Mouse (Mus musculus) embryonic stem cell, embryonic (primary cell): ENCODE measurements around the gene Eogt.

ENCODE experiments used
- CTCF ChIA-PET, 4 experiments: fragments of 300-600 bp in 2 of 4; fragments of 350-600 bp in 2 of 4; sonication (Branson Sonifier 250); formaldehyde crosslinking; loops; one replicate each; lab custom pipeline; 2022; ENCODE audit warnings: inconsistent platforms in 2 of 4; lab: Charles Lee
- POLR2A ChIA-PET, 4 experiments: fragments of 300-600 bp in 2 of 4; fragments of 350-600 bp in 2 of 4; sonication (Branson Sonifier 250); formaldehyde crosslinking; loops; one replicate each; lab custom pipeline; 2022; ENCODE audit warnings: antibody characterized with exemption in 4 of 4, inconsistent platforms in 1 of 4; lab: Charles Lee

Eogt gene

GRCm38 (mm10) chr6:97148383-97149251 lies at the start of gene Eogt:
Eogt (minus strand) TSS chr6:97149182.
- ChIA-PET POLR2A (interaction anchor here (0.7 to 3.3 kb wide), 35 partner anchors 9 to 372 kb away, joined by 3 to 30 read pairs (median 4); partner anchors contain the start of genes Tmf1 (in 3 of the 4), Uba3 (in 2 of the 4) and Arl6ip5 (in 1 of the 4)), CTCF (interaction anchor here (0.5 to 1.6 kb wide), 16 partner anchors 9 to 1297 kb away, joined by 3 to 7 read pairs (median 3); partner anchors contain the start of genes Uba3 (in 2 of the 4), Mitf (in 1 of the 4) and Tmf1 (in 1 of the 4))

- POLR2A ChIA-PET: interaction anchor here in 3 of 4 experiments (0.9 to 7.7 kb wide), 27 partner anchors 9 to 217 kb away, joined by 3 to 76 read pairs (median 6); partner anchors contain the start of genes Uba3 (in 3 of the 3), Arl6ip5 (in 2 of the 3) and Eogt (in 2 of the 3)
- CTCF ChIA-PET: no interaction called here
Observed at GRCm38 (mm10) chr6:97179367-97179828, 30.4 kb upstream of the Eogt start.

GRCm38 (mm10) chr6:97178491-97179366 lies 29.7 kb upstream of the Eogt start, which contains the start of gene Tmf1:
Tmf1 (minus strand) TSS chr6:97179122.
- ChIA-PET POLR2A (interaction anchor here in 3 of 4 experiments (0.5 to 7.7 kb wide), 30 partner anchors 8 to 218 kb away, joined by 3 to 76 read pairs (median 6); partner anchors contain the start of genes Eogt (in 3 of the 3), Uba3 (in 3 of the 3) and Arl6ip5 (in 1 of the 3)), CTCF (interaction anchor here in 1 of 4 experiments (1.5 kb wide), 1 partner anchor 30 kb away, joined by 4 read pairs; the partner anchor contains the start of gene Eogt)

GRCm38 (mm10) chr6:97175716-97176115 lies 26.7 kb upstream of the Eogt start:
- ChIA-PET POLR2A (interaction anchor here in 2 of 4 experiments (0.8 to 1.3 kb wide), 4 partner anchors 12 to 36 kb away, joined by 3 read pairs; no protein-coding TSS in a partner anchor), CTCF (no interaction called here)

- ChIA-PET POLR2A (interaction anchor here in 2 of 4 experiments (0.9 to 3.3 kb wide), 9 partner anchors 9 to 58 kb away, joined by 3 to 22 read pairs (median 4); partner anchors contain the start of genes Tmf1 (in 1 of the 2) and Uba3 (in 1 of the 2)), CTCF (interaction anchor here in 3 of 4 experiments (0.7 to 1.6 kb wide), 8 partner anchors 11 to 373 kb away, joined by 3 to 5 read pairs (median 3); partner anchors contain the start of genes Fam19a4 (in 1 of the 3) and Uba3 (in 1 of the 3))
Observed at GRCm38 (mm10) chr6:97150156-97150555, 1.2 kb upstream of the Eogt start.

- POLR2A ChIA-PET: interaction anchor here in 1 of 4 experiments (0.9 to 3.3 kb wide), 8 partner anchors 9 to 58 kb away, joined by 3 to 22 read pairs (median 4); partner anchors contain the start of genes Tmf1 and Uba3
- CTCF ChIA-PET: interaction anchor here in 3 of 4 experiments (0.6 to 1.6 kb wide), 7 partner anchors 11 to 373 kb away, joined by 3 to 5 read pairs (median 3); partner anchors contain the start of gene Uba3 (in 1 of the 3)
Observed at GRCm38 (mm10) chr6:97149721-97150120, 739 bp upstream of the Eogt start.

GRCm38 (mm10) chr6:97147755-97148382 lies 1.1 kb downstream of the Eogt start:
- ChIA-PET POLR2A (interaction anchor here (0.8 to 3.3 kb wide), 32 partner anchors 8 to 373 kb away, joined by 3 to 30 read pairs (median 5); partner anchors contain the start of genes Tmf1 (in 3 of the 4), Uba3 (in 2 of the 4) and Arl6ip5 (in 1 of the 4)), CTCF (interaction anchor here in 3 of 4 experiments (0.5 to 1.4 kb wide), 12 partner anchors 8 to 659 kb away, joined by 3 to 7 read pairs (median 4); partner anchors contain the start of genes Mitf (in 1 of the 3), Tmf1 (in 1 of the 3) and Uba3 (in 1 of the 3))

GRCm38 (mm10) chr6:97145156-97145555 lies 3.8 kb downstream of the Eogt start:
- ChIA-PET CTCF (interaction anchor here in 2 of 4 experiments (0.5 to 1.0 kb wide), 2 partner anchors 14 to 38 kb away, joined by 3 read pairs; no protein-coding TSS in a partner anchor), POLR2A (interaction anchor here in 1 of 4 experiments (1.4 kb wide), 1 partner anchor 60 kb away, joined by 5 read pairs; the partner anchor contains the start of gene Uba3)

GRCm38 (mm10) chr6:97144359-97144758 lies 4.6 kb downstream of the Eogt start:
- POLR2A ChIA-PET: interaction anchor here in 2 of 4 experiments (0.6 to 1.4 kb wide), 2 partner anchors 61 to 246 kb away, joined by 3 to 5 read pairs; partner anchors contain the start of gene Uba3 (in 1 of the 2)
- CTCF ChIA-PET: interaction anchor here in 1 of 4 experiments (1.0 kb wide), 1 partner anchor 14 kb away, joined by 3 read pairs; no protein-coding TSS in a partner anchor

GRCm38 (mm10) chr6:97142611-97143010 lies 6.4 kb downstream of the Eogt start:
- CTCF ChIA-PET: interaction anchor here in 1 of 4 experiments (0.7 kb wide), 1 partner anchor 275 kb away, joined by 4 read pairs; no protein-coding TSS in a partner anchor

GRCm38 (mm10) chr6:97141811-97142210 lies 7.2 kb downstream of the Eogt start:
- ChIA-PET CTCF (interaction anchor here in 3 of 4 experiments (0.5 to 1.0 kb wide), 3 partner anchors 10 to 684 kb away, joined by 3 to 4 read pairs (median 3); no protein-coding TSS in a partner anchor), POLR2A (interaction anchor here in 2 of 4 experiments (0.6 to 1.2 kb wide), 3 partner anchors 19 to 136 kb away, joined by 3 to 4 read pairs (median 3); no protein-coding TSS in a partner anchor)

More at GRCm38 (mm10) chr6:97142611-97143010, 6.4 kb downstream of the Eogt start:
- POLR2A ChIA-PET: interaction anchor here in 2 of 4 experiments (0.6 to 1.2 kb wide), 4 partner anchors 40 to 135 kb away, joined by 3 read pairs; no protein-coding TSS in a partner anchor

GRCm38 (mm10) chr6:97132707-97133303 lies 16.2 kb downstream of the Eogt start:
- POLR2A ChIA-PET: no interaction called here
- CTCF ChIA-PET: no interaction called here

GRCm38 (mm10) chr6:97131808-97132207 lies 17.2 kb downstream of the Eogt start:
- ChIA-PET CTCF (interaction anchor here in 3 of 4 experiments (0.7 to 1.7 kb wide), 9 partner anchors 8 to 28 kb away, joined by 3 to 8 read pairs (median 3); no protein-coding TSS in a partner anchor), POLR2A (interaction anchor here in 1 of 4 experiments (1.3 kb wide), 1 partner anchor 17 kb away, joined by 3 read pairs; no protein-coding TSS in a partner anchor)

- ChIA-PET POLR2A (interaction anchor here in 3 of 4 experiments (0.8 to 1.4 kb wide), 3 partner anchors 10 to 19 kb away, joined by 3 to 4 read pairs (median 3); no protein-coding TSS in a partner anchor), CTCF (interaction anchor here (0.5 to 1.7 kb wide), 20 partner anchors 8 to 1407 kb away, joined by 3 to 8 read pairs (median 3); no protein-coding TSS in a partner anchor)
Observed at GRCm38 (mm10) chr6:97130979-97131378, 18.0 kb downstream of the Eogt start.
